Mouse (Mus musculus): Measurements from ENCODE around the gene Cep57.
"Not testable (repeated sequence)": the region's sequence is repeated elsewhere in the genome, so short reads cannot be mapped to it uniquely, and the experiment has no call there.

Cep57 gene

GRCm38 (mm10) chr9:13794302-13794701 is 32.6 kb downstream of the Cep57 start:
- no peak for DNase-seq (ENCODE audit: low read depth)

GRCm38 (mm10) chr9:13790864-13791263 is 36.0 kb downstream of the Cep57 start:
- DNase-seq (ENCODE audit: low read depth) = not testable (repeated sequence)

- DNase-seq (ENCODE audit: low read depth) = no peak
Measured at GRCm38 (mm10) chr9:13781985-13782384, 44.9 kb downstream of the Cep57 start.

DNA sequence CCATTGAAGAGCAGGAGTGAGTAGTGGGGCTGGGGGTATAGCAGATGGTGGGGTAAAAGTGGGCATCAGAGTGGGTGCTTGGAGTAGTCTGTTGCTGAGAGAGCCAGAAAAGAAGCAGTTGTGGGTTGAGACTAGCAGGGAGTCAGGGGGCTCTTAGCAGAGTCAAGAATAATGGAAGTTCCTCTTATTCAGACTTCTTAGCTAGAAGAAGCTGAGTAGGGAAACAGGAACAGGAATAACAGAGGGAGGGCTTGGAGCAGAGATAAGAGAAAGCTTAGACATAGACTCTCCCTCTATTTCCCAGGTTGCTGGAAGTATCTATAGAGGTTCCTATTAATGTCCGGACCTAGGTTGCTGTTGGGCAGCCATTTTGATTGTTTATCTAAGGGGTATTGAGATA is 52.2 kb downstream of the Cep57 start:
- DNase-seq (ENCODE audit: low read depth) = no peak

DNA sequence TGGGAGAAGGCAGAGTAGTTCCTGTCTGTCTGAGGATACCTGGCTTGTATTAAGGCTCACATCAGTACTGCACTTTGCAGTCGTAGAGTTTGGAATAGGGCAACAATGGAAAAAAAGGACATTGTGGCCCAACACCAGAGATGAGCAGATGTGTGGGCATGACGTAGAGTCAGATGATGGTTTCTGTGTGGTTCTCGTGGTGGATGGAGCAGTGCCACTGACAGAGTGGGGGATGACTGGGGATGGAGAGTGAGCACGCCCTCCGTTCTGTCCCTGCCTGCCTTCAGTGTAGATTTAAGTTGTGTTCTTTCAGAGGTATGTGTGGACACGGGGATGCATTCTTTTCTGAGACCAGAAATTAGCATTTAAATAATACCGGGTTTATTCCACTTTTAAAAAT is 60.3 kb downstream of the Cep57 start:
- no peak for DNase-seq (ENCODE audit: low read depth)

DNA sequence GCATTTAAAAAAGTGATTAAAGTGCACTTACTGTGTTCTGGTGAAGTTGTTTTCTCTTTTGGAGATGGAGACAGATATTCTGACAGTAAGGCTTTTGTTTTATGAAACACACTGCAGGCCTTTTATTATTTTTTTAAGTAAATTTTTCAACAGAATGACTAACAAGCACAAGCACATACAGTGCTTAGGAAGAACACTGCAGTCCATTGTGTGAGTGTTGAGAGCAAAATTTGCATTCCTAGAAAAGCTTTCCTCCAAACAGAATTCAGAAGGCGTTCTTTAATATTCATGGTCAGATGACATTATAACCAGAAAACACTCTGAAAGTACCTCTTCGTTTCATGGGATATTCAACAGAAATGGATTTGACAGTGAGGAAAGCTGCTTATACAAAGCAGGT is 61.3 kb downstream of the Cep57 start:
- no peak for DNase-seq (ENCODE audit: low read depth)

- DNase-seq (ENCODE audit: low read depth) = no peak
Measured at GRCm38 (mm10) chr9:13760430-13760829, 66.5 kb downstream of the Cep57 start.
